Mouse (Mus musculus) gonadal fat pad, adult 2 months (tissue): ENCODE data around the gene Heg1. TPM values are rescaled to one million over a fixed set of nuclear protein-coding genes. Genes with fewer than 3 reads are reported as not detected.

Experiments
- DNase-seq: peaks from one replicate; pipeline ENCODE4 v3.0.0-alpha.2; 2012; ENCODE audit warnings: low read depth
- polyA plus RNA-seq: library from polyadenylated mRNA; depleted of rRNA; stranded (reverse); fragments of >200 nt; gene quantifications from 2 replicates; pipeline ENCODE4 v1.2.3, GENCODE M21; 2012

Gene Heg1
- polyA plus RNA-seq, 1 experiment: 64.6 TPM

DNA sequence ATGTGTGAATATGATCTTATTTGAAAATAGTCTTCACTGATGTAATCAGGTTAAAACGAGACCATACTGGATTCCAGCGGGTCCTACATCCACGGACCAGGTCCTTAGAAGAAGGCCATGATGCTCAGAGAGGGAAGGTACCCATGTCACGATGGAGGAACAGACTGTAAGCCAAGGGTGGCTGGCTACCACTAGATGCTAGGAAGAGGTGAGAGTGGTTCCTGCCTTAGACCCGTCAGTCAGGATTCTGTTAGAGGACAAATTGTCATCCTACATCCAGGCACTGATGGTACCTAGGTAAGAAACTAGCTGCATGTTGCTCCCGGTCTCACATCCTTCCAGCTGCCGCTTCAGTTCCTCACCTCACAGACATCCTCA lies 6.9 kb upstream of the Heg1 start:
- no peak for DNase-seq

DNA sequence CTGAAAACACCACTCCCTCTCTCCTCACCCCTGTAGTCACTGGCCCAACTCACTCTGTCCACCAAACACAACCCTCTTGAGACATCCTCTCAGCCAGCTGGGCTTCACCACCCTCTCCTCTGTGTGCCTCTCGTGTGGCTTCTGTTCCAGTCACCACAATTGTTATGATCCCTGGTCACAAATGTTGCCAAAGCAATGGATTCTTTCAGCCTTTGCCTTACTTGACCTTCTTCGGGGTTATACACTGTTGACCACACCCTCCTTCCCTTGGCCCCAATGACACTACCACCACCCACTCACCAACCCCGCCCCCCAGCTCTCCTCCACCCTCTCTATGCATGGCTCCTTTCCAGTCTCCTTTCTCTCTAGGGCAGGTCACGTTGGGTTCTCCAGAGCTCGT lies 6.3 kb upstream of the Heg1 start:
- no peak for DNase-seq

DNA sequence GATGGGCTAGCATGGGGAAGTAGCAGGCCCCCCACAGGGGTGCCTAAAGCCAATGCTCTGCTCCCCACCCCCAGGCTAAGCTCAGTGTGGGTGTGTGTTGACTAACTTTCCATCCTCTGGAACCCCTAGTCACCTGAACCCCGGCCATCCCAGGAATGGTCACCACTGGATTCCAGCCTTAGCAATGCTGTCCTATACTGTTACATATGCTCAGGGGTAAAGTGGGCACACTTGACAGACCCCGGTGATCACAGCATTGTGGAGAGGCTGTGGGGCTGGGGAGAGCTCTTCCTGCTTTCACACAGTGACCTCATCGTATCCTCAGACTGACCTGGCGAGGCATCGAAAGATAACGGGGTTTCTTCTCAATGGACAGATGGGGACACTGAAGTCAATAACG lies 3.9 kb upstream of the Heg1 start:
- DNase-seq: no peak

DNA sequence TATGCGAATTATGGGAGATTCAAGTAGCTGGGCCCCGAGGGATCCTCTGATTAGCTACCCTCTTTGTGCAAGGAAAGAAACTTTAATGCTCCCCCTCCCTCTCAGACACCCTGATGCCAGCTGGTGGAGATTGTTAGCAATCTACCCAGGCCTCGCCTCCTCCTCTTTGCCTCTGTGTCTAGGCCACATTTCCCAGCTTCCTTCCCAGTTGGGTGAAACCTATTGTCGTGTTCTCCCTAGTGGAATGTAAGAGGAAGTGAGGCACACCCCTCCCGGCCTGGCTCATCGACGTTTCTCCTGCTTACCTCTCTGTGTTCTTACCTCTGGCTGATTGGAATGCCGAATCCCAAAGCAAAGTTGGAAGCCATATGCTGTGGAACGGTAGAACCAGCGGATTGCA lies 3.4 kb upstream of the Heg1 start:
- DNase-seq: no peak

DNA sequence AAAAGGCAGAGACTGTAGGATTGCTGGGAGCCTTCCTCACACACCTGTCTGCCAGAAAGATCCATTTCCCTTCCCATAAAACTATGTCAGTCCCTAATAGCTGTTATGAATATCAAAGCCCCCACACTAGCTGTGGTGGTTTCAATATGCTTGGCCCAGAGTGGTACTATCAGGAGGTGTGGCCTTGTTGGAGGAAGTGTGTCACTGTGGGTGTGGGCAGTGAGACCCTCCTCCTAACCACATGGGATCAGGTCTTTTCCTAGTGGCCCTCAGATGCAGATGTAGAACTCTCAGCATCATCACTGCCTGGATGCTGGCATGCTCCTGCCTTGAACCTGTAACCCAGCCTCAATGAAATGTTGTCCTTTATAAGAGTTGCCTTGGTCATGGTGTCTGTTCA lies 2.5 kb upstream of the Heg1 start:
- no peak for DNase-seq

DNA sequence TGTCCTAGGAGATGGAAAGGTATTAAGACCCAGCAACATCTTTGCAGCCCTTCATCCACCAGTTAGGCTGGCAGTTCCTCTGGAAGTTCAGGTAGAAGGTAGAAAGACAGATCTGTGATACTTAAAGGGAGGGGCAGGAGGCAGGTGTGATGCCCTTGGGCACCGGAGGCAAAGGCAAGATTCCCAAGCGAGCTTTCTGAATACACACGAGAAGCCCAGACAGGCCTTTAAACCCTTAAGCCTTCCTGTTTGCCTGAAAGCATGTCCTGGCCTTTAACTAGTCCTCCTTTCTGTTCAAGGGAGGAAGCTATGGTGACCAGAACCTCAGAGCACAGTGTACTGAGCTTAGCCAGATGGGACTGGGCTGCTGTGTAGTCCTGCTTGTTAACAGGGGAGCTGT lies 1.5 kb upstream of the Heg1 start:
- no peak for DNase-seq

DNA sequence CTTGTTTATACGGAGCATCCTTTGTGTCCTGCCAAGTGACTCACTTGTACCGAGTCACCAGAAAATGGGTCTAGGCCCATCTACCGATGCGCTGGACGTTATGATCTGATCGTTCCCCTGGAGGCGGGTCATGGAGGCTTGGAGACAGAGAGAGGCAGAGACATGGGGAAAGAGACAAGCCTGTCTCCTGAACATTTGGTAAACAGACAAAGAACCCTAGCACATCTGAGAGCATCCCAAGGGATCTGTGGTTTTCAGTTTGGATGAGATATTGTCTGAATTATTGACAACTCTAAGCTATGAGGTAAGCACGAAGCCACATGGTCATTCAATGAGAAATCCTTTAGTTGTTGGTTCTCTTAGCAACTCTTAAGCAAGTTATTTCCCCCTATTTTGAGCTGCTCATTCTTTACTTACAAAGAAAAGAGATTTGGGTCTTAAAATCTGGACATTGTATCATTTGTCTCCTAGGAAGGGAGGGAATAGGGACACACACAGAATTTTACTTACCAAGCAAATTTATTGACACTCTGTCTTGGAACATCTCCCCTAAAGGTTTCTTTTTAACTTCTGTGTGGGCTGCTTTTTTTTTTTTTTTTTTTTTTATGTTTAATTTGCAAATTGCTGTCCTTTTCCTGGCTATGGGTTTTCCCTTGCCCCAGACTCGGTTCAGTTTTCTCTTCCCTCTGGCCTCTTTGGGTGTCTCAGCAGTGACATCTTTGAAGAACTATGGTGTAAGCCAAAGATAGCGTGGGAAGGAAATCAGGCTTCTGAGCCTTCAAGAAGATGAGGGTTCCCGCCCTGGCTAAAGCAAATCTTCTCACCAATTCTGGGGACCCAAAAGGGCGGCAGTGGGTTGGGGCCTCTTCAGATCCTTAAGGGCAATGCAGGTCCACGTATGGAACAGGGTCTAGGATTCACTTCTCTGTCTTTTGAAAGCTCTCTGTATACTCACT lies 686 bp upstream of the Heg1 start:
- DNase-seq: no peak

DNA sequence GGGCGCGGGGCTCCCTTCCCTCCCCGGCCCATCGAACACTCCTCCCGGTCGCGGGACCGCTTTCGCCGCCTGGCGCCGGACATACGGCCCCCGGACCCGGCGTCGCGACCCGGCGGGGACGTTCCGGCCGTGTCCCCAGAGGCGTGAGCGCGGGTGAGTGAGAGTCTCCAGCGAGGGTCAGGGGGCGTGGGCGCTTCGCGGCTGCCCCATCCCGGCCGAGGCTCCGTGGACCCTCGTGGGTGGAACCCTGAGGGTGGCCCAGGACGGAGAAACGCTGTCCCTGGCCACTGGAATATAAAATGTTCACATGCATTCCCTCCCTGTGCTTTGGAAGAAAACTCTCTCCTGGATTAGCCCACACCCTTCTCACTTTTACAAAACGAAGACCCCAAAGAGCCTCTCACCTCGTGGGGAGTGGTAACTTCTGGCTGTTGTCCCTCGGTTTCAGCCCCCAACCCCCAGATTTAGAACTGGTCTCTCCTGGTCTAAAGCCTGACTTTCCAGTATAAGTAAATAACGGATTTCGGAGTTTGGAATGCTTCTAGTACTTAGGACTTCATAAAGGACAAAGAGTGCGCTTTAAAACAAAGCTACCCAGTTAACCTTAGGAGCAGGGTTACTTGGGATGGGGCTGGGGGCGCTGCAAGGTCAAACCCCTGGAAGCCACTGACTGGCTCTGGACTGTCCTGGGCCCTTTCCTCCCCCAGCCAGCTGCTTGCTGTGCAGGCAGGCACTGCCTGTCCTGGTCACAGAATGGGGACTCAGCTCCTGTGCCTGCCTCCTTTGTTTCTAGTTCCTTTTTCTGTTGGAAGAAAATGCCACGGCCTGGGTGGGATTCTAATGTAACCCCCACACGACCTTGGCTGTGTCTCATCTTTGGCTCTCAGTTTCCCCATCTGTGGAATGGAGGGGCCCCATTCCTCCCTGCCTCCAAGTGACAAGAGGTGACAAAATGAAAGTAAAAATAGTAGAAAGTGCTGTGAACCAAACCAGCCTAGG lies 832 bp downstream of the Heg1 start:
- no peak for DNase-seq

DNA sequence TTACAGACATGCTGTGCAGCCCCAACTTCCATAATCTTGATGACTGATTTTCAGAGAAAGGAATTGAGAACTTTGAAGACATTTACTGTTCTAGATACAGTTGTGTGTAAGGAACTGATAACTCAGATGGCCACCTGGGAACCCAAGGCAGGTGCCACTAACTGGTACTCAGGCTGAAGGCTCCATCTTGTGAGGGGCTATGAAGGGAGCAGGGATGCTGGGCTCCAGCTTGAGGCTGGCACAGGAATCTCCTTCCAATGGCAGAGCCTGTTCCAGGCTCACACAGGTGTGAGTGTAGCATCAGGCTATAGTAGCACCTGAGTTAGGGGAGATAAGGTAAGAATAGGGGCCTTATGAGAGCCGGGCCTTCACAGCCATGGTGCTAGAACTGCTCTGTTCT lies 1.9 kb downstream of the Heg1 start:
- DNase-seq: no peak

DNA sequence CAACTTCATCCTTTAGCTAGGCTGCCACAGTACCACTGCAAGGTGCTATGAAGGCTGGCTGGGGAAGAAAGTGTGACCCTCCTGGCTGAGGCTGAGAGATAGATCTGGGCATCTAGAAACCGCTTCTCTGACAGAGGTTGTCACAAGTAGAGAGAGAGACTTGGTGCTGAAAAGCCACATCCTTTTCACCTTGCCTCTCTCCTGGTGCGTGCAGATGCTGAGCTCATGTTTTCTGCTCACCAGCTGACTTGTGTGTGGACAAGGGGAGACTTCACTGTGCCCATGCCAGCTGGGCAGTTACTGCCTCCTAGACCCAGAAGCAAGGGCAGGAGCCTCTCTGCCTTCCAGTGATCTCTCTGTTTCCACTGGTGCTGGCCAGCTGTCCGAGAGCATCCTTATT lies 3.6 kb downstream of the Heg1 start:
- no peak for DNase-seq

DNA sequence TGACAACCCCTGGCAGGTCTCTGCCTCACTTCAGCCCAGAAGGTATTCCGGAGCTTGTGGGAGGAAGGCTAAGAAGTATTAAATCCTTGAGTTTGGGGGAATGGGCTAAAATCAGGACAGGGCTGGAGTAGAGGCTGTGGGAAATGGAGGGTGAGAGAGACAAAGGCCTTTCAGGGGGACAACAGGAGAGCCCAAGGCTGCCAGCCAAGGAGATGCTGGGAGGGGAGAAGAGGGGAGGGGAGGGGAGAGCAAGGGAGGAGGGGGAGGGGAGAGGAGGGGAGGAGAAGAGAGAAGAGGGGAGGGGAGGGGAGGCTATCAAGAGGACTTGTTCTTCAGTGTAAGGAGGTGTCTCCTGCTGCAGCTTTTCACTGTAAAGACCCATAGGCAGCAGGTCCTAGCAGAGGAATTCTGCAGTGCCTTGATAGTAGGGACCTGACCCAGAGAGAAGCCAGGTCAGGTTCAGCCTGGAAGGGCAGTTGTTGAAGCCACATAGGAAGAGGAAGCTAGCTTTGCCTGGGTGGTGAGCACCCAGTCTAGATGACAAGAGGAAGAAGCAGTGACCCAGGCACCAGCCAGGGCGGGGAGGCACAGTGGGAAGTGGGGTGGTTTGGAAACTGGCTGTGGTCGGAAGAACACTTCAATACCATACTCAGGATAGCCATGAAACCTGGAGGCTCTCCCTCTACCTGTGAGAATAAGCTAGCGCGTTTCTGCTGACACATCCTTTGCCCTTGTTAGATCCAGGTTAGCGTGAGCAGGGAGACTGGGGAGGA lies 7.0 kb downstream of the Heg1 start:
- DNase-seq: no peak

DNA sequence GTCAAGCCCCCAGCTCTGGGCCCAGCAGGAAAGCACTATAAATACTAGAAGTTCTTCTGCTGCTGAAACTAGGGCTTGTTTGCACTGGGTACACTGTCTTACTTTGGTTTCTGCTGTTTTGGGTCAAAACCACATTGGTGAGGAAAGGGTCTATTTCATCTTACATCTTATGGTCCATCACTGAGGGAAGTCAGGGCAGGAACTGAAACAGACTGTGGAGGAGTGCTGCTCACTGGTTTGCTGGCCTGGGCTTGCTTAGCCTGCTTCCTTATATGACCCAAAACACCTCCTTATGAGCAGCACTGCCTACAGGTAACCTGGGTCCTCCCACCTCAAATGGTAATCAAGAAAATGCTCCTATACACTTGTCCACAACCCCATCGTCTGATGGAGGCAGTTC lies 9.4 kb downstream of the Heg1 start:
- no peak for DNase-seq

DNA sequence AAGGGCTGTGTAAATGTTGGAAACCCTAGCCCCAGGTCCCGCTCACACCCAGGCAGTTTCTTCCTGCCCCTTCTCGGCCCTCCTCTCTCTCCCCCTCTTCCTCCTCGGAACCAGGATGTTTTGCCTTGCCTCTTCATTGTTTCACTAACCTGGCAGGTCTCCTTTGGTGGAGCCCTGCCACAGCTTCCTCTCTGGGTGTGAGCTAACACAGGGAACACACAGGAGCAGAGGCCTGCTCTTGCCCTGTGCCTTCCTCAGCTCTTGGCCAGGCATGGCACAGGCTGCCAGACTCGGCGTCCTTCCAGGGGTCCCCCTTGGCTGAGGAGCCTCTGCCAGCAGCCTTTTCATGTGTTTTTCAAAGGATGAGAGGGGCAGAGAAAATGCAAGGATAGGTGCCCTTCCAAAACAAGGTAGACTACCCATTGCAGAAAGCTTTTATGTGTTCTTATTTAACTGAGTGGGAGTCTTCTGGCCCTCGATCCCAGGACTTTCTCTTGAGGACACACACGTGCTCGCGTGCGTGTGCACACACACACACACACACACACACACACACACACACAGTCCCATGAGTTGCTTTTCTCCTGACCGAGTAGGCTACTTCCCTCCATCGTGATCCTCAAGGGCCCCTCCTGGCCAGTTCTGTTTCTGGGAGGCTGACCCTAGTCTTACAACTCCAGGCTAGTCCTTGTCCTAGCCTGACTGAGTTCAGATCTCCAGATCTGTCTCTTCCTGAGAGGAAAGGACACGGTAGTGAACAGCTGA lies 12.8 kb downstream of the Heg1 start:
- no peak for DNase-seq

DNA sequence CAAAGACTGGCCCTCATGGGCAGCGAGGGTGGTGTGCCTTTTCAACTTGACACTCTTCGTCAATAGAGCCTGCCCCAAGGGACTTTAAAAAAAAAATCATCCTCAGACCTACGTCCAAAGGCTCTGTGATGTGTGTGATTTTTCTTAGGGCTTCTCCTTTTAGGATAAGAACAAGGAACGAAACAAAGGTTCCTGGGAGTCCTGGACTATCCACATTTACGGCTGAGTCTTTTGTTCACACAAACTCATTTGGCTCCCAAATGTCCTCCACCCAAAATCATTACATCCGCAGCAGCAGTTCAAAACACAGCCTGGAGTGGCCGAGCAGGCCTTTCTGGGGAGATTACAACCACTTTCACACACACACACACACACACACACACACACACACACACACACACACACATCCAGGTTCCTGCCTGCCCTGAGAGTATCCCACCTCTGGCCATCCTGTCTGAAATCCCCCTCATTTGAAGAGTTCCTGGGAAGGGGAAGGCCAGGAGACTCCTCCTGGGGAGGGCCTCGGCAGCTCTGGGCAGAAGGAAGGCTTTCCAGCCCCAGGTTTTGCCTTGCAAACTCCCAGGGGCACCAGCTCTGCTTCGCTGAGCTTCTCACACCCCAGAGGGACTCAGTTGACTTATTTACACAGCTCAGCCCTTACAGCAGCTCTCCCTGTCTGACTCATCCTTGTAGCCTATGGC lies 13.6 kb downstream of the Heg1 start:
- DNase-seq: no peak

DNA sequence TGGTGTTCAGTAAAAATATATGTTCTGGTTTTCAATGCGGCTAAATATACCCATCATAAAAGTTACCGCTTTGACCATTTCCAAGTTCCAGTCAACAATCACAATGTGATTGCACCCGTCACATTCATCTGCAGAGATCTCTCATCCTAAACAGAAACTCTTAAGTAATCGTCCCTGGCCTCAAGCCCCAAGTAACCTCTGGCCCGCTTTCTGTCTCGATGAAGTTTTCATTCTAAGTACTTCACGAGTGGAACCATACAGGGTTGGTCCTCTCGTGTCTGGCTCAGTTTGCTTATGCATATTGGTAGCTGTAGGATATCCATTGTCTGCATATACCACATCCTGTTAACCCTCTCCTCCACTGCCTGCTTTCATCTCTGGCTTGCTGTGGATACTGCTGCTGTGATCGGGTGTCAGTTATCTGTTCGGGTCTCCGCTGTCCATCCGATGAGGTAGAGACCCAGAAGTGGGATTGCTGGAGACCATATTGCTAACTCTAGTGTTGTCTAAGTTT lies 14.2 kb downstream of the Heg1 start:
- DNase-seq: no peak

DNA sequence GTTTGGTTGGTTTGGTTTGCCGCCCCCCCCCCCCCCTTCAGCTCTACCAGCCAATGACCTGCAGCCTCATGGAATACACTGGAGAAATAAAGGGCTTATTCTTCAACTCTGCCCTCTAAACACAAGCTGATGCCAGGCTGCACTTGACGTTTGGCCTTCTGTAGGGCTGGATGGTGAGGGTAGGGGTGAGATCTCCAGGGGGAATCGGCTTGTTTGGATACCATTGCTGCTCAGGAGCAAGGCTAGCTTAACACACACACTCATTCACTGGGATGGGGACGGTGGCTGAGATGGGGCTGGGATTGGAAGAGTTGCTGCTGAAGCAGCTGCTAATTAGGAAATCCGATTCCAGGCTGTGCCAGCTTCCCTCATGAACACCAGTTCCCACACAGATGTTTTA lies 16.4 kb downstream of the Heg1 start:
- DNase-seq: no peak

DNA sequence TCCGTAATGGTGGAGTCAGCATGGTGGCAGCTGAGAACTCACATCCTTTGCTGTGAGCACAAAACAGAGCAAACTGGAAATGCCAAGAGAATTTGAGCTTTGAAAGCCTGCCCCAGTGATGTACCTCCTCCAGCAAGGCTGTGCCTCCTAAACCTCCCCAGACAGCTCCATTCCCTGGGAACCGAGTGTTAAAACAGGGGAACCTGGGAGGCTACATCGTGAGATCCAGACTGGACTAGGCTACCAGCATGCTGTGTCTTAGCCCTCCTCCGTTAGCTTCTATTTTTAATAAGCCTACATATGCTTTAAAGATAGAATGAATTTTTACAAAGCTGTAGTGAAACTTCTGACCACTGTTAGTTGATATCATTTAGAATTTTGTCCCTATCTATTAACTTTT lies 17.7 kb downstream of the Heg1 start:
- no peak for DNase-seq

DNA sequence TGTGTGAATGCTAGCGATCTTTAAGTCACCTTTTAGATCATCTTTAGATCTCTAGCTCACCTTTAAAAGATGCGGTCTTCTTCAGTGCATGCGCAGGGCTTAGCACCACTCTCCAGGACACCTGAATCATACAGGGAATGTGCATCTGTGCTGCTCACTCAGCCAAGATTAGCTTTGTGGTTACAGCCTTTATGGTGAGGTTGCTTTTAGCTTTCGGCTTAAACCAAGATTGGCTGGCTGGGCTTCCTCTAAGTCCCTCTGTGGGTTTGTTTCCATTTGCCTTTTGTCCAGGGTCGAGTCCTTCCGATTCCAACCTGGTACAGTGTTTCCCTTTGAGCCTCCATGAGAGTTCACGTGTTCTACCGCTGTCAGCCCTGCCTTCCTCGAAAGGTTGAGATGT lies 20.1 kb downstream of the Heg1 start:
- no peak for DNase-seq

DNA sequence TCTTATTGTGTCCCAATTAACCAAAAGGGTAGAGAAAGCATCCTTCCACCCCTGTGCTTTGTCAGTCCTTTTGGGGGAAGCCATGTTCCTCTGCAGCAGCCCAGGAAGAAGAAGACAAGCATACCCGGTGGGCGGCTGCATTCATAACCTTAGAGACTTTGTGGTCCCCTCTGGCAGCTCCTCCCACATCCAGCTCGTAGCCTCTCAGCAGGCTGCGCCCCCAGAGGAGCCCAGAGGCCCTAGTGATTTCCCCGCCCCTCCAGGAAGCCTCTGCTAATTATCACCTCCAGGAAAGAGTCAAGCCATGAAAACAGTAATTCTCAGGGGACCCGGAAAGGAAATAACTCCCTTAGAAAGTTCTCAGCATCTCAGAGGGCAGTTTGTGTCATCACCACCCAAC lies 21.1 kb downstream of the Heg1 start:
- DNase-seq: no peak
